Mouse (Mus musculus) neural tube, embryonic 11.5 days (tissue): ENCODE measurements at regions not wholly inside any gene's neighbourhood (a gene's known extent, or its start where the extent isn't known, plus 50 kb on each side); places are given as distances from the start of the nearest gene placed in this dataset.

Experiments used
- ATAC-seq: fragments of 200-750 bp; cut with Nextera tagmentation; 2 replicates; pipeline ENCODE4 v1.8.0; 2017; ENCODE audit warnings: moderate number of reproducible peaks, mild to moderate bottlenecking, moderate TSS enrichment, moderate library complexity; ENCODE audit not compliant: insufficient read depth, low FRiP score, low TSS enrichment
- DNase-seq: peaks from one replicate; pipeline ENCODE4 v3.0.0-alpha.2; 2015; ENCODE audit warnings: low spot score
- H3K27ac ChIP-seq: fragments of 300-500 bp; sonication (generic); 2 replicates; pipeline ENCODE4 v1.5.1; 2014; ENCODE audit warnings: low read depth, mild to moderate bottlenecking, low read length
- H3K27me3 ChIP-seq: fragments of 300-500 bp; sonication (generic); 2 replicates; pipeline ENCODE4 v1.6.1; 2014; ENCODE audit warnings: mild to moderate bottlenecking, low read length, mixed read lengths; ENCODE audit not compliant: control insufficient read depth, insufficient read depth
- H3K36me3 ChIP-seq: fragments of 300-500 bp; sonication (generic); 2 replicates; pipeline ENCODE4 v1.6.1; 2014; ENCODE audit warnings: mild to moderate bottlenecking, low read length, moderate library complexity, mixed read lengths; ENCODE audit not compliant: control insufficient read depth, insufficient read depth
- H3K4me1 ChIP-seq: fragments of 300-500 bp; sonication (generic); 2 replicates; pipeline ENCODE4 v1.6.1; 2014; ENCODE audit warnings: low read length, mixed read lengths; ENCODE audit not compliant: control insufficient read depth, insufficient read depth
- H3K4me2 ChIP-seq: fragments of 300-500 bp; sonication (generic); 2 replicates; pipeline ENCODE4 v1.6.1; 2014; ENCODE audit warnings: low read depth, mild to moderate bottlenecking, moderate library complexity
- H3K4me3 ChIP-seq: fragments of 300-500 bp; sonication (generic); 2 replicates; pipeline ENCODE4 v1.5.1; 2014; ENCODE audit warnings: low read depth, low read length
- H3K9ac ChIP-seq: fragments of 300-500 bp; sonication (generic); 2 replicates; pipeline ENCODE4 v1.6.1; 2014; ENCODE audit warnings: mild to moderate bottlenecking, low read length
- H3K9me3 ChIP-seq: fragments of 300-500 bp; sonication (generic); 2 replicates; pipeline ENCODE4 v1.6.1; 2016; ENCODE audit warnings: low read length; ENCODE audit not compliant: control insufficient read depth
- WGBS: fragments of 180-500 bp; shearing (Covaris S2); extraction: QIAGEN DNeasy Blood & Tissue Kit; methylation state at CpG from one replicate; pipeline ENCODE4 v1.1.7; 2014; 5-methylcytosine and 5-hydroxymethylcytosine counted together

DNA sequence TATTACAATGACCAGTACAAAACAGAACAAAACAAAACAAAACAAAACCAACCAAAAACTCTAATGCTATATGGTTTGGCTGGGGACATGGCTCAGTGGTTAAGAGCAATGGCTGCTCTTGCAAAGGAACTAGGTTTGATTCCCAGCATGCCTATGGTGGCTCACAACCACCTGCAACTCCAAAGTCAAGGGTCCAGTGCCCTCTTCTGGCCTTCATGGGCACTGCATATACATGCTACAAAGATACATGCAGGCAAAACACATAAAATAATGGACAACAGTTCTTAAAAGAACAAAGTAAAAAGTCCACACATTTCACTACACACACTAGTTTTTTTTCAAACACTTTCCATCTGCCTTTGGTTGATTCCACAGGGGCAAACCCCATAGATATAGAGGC lies 169.7 kb upstream of the Mocs1 start:
- no peak for DNase-seq

DNA sequence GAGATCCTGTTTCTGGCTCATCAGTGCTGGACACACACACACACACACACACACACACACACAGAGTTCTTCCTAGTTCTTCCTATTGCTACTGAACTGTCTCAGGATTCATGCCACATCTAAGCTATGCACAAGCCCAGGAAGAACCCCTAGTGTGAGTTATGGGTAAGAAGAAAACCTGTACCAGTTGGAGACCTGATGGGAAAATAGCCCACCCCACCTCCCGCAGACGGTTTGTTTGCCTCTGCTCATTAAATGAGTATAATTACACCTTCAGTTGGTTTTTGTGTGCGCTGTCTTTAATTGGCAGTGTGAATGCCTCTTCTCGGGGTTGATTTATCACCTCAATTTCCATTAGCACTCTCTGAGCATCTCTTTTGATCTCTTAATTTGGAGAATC lies 165.8 kb upstream of the Mocs1 start:
- Histone ChIP-seq H3K27ac (no peak overlapping the region), H3K9me3 (no peaks in the 10 kb centered on the region), H3K36me3 (no peaks in the 10 kb centered on the region), H3K4me3 (no peak overlapping the region), H3K27me3 (no peaks in the 10 kb centered on the region), H3K4me2 (no peak overlapping the region), H3K9ac (no peak overlapping the region), H3K4me1 (no peaks in the 10 kb centered on the region)
- WGBS: 14% methylated on average over 4 of the region's 4 CpGs
- no peak for ATAC-seq
- DNase-seq: no peak

More for the DNA sequence above, 169.7 kb upstream of the Mocs1 start:
- ATAC-seq: no peak
- H3K9ac ChIP-seq: no peak overlapping the region
- H3K4me3 ChIP-seq: no peak overlapping the region
- H3K27ac ChIP-seq: no peak overlapping the region
- H3K4me1 ChIP-seq: no peaks in the 10 kb centered on the region
- H3K27me3 ChIP-seq: no peaks in the 10 kb centered on the region
- H3K4me2 ChIP-seq: no peak overlapping the region
- no peaks in the 10 kb centered on the region for H3K9me3 ChIP-seq
- no peaks in the 10 kb centered on the region for H3K36me3 ChIP-seq

DNA sequence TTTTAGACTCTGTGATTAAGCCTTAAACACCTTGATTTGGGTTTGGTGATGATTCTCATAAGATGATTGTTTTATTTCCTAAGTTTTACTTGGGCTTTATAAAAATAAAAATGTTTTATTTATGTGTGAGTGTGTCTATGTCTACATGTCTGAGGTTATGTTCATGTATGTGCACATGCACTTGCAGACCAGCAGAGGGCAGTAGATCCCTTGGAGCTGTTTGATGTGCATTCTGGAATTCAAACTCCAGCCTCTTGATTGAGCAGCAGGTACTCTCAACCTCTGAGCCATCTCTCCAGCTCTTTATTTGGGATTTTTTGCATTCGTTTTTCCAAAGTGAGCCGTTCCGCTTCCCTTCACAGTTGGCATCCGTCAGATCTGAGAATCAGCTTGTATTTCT lies 161.8 kb upstream of the Mocs1 start:
- WGBS: 83% methylated on average over 4 of the region's 4 CpGs
- Histone ChIP-seq H3K4me3 (no peak overlapping the region), H3K4me1 (no peaks in the 10 kb centered on the region), H3K9me3 (peaks cover 2% of the 10 kb centered on the region; the same call in 1 of the 2 replicates), H3K9ac (no peak overlapping the region), H3K27ac (no peak overlapping the region), H3K4me2 (no peak overlapping the region), H3K27me3 (no peaks in the 10 kb centered on the region), H3K36me3 (no peaks in the 10 kb centered on the region)
- ATAC-seq (no peak), DNase-seq (no peak)

DNA sequence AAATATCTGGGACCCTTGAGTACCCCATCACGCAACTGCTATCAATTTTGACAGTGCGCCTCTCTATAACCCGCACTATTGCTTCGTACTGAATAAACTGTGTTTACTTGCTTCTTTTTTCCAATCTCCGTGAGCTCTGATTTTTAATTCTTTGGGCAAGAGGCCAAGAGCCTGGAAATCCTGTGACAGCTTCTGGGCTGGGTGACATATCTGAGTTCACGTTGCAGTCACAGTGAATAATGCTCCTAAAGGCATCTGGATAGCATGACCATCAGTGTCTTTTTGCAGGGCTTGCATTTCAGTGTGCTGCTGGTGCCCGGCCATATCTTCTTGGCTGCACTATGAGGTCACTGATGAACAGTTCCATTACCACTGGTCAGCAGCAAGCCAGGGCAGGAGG lies 158.2 kb upstream of the Mocs1 start:
- 91% methylated on average over 7 of the region's 7 CpGs for WGBS
- no peak overlapping the region for H3K9ac ChIP-seq
- ATAC-seq (no peak), DNase-seq (no peak)
- H3K4me1 ChIP-seq: no peaks in the 10 kb centered on the region
- no peak overlapping the region for H3K4me2 ChIP-seq
- no peak overlapping the region for H3K27ac ChIP-seq
- no peak overlapping the region for H3K4me3 ChIP-seq
- H3K9me3 ChIP-seq: peaks cover 2% of the 10 kb centered on the region; the same call in 1 of the 2 replicates
- no peaks in the 10 kb centered on the region for H3K27me3 ChIP-seq
- no peaks in the 10 kb centered on the region for H3K36me3 ChIP-seq

DNA sequence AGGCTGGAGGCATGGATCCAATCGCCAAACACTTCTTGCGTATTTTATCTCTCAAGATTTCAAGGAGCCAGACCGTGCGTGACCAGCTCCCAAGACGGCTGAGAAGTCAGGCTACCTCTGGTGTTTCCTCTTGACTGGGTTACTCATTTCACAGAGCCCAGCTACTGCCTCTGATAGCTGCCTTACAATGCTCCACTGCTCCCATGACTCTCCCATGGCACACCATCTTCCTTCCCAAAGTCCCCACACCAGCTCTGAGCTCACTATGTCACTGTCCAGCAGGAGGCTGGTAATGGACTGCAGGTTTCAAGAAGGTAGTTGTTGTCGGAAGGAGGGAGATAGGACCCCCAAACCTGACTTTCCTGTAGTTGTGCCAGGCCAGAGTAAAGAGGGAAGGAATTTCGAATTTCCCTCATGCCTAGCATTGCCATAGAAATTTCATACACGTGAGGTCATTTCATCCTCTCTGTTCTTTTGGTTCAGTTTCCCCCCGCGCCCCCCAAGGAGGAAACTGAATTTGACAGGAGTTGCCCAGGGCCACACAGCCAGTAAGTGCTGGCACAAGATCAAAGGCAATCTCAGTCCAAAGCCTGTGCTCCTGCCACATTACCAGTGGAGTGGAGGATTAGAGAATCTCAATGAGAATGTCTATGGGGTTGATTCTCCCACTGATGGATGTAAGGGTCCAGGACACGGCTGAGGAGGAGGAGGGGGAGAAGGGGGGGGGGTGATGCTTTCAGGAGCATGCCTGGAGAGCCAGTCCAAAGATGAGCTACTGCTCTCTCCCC lies 155.3 kb upstream of the Mocs1 start:
- DNase-seq (no peak), ATAC-seq (no peak)
- no peak overlapping the region for H3K4me2 ChIP-seq
- no peak overlapping the region for H3K9ac ChIP-seq
- WGBS: 85% methylated on average over 11 of the region's 11 CpGs
- no peak overlapping the region for H3K4me3 ChIP-seq
- H3K9me3 ChIP-seq: peaks cover 2% of the 10 kb centered on the region; the same call in 1 of the 2 replicates
- H3K36me3 ChIP-seq: no peaks in the 10 kb centered on the region
- no peaks in the 10 kb centered on the region for H3K27me3 ChIP-seq
- H3K27ac ChIP-seq: no peak overlapping the region
- H3K4me1 ChIP-seq: no peaks in the 10 kb centered on the region

DNA sequence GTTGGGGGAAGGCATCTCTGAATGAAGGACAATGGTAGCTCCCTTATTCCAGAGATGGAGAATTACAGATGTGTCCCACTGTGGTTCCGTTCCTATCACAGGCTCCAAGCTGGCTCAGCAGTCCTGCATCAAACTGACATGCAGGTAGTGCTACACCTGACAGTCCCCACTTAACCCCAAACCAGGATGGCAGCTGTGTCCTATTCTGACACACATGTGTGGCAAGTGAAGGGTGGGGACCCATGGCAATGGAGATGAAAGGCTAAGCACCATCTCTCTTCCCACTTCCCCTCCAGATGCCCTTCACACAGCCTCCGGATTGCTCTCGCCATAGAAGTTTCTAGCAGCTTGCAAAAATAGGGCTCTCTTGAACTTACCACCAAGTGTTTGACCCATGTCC lies 153.2 kb upstream of the Mocs1 start:
- Histone ChIP-seq H3K36me3 (no peaks in the 10 kb centered on the region), H3K27me3 (no peaks in the 10 kb centered on the region), H3K27ac (no peak overlapping the region), H3K4me3 (no peak overlapping the region), H3K9me3 (peaks cover 2% of the 10 kb centered on the region; the same call in 1 of the 2 replicates), H3K4me1 (peaks cover 6% of the 10 kb centered on the region; the same call in 1 of the 2 replicates), H3K4me2 (no peak overlapping the region), H3K9ac (no peak overlapping the region)
- WGBS: 89% methylated on average over 3 of the region's 3 CpGs
- DNase-seq (no peak), ATAC-seq (no peak)

DNA sequence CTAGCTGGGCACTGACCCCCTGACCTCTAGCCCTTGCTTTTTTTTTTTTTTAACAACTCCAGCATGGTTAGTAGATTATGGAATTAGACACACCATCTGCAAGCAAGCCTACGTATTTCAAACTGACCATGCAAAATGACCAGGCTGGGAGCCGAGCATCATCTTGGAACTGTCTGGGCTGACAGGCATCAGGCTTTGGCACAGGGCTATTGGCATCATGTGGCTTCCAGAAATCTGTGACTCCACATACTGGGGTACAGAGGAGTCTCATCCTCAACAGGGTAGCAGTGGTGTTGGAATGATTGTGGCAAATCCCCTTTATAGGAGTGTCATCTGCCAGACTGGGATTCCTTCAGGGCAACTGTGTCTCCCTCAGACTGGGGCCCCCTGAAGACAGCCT lies 152.7 kb upstream of the Mocs1 start:
- no peak for ATAC-seq
- H3K27ac ChIP-seq: no peak overlapping the region
- 54% methylated on average over 2 of the region's 2 CpGs for WGBS

DNA sequence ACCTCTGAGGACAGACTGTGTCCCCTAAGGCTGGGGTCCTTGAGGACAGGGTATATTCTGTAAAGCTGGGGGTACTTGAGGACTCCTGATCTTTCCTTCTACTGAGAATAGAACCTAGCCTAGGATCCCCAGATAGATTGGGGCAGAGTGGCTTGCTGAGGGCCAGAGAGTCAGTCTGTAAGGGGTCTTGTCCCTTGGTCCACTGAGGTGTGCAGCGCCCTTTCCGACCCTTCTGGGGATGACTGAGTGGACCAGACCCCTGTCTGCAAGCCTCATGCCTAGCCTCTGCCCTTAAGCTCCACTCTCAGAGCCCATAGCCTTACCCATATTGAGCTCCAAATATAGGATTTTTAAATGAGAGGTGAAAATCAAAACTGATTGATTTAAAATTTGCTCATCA lies 152.2 kb upstream of the Mocs1 start:
- no peaks in the 10 kb centered on the region for H3K9me3 ChIP-seq
- H3K9ac ChIP-seq: no peak overlapping the region
- no peak overlapping the region for H3K4me2 ChIP-seq
- H3K4me1 ChIP-seq: peaks cover 6% of the 10 kb centered on the region; the same call in 1 of the 2 replicates
- no peak overlapping the region for H3K27ac ChIP-seq
- WGBS: 91% methylated on average over 2 of the region's 2 CpGs
- H3K4me3 ChIP-seq: no peak overlapping the region
- no peaks in the 10 kb centered on the region for H3K36me3 ChIP-seq
- DNase-seq (no peak), ATAC-seq (no peak)
- no peaks in the 10 kb centered on the region for H3K27me3 ChIP-seq

More for the DNA sequence above, 152.7 kb upstream of the Mocs1 start:
- Histone ChIP-seq H3K36me3 (no peaks in the 10 kb centered on the region), H3K4me3 (no peak overlapping the region), H3K9ac (no peak overlapping the region), H3K27me3 (no peaks in the 10 kb centered on the region), H3K4me1 (peaks cover 6% of the 10 kb centered on the region; the same call in 1 of the 2 replicates), H3K4me2 (no peak overlapping the region), H3K9me3 (no peaks in the 10 kb centered on the region)
- no peak for DNase-seq

DNA sequence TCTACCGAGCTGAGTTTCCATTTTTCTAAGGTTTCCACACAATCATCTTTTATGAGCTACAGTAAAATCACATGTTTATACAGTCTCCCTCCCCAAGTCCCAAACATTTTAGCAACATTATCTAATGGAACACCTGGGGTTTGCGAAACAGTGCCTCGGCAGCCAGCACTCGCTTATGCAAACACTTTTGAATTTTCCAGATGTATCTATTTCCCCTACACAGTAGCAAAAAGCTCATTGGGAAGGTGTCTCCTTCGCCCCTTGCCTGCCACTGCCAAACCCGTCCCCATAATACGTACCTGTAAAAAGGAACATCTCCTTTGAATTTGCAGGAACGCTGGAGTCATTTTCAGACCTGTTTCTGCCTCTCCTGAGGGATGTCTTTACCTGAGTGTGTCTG lies 149.6 kb upstream of the Mocs1 start:
- Histone ChIP-seq H3K4me3 (no peak overlapping the region), H3K9me3 (no peaks in the 10 kb centered on the region), H3K36me3 (no peaks in the 10 kb centered on the region), H3K9ac (no peak overlapping the region), H3K4me2 (no peak overlapping the region), H3K4me1 (peaks cover 6% of the 10 kb centered on the region; the same call in 1 of the 2 replicates), H3K27me3 (no peaks in the 10 kb centered on the region), H3K27ac (no peak overlapping the region)
- ATAC-seq: no peak
- no peak for DNase-seq
- 83% methylated on average over 8 of the region's 8 CpGs for WGBS
